Mouse (Mus musculus) hindbrain, embryonic 10.5 days (tissue): ENCODE measurements around the gene Hipk2. TPM values are rescaled to one million over a fixed set of nuclear protein-coding genes. Genes with fewer than 3 reads are reported as not detected.

Source experiments
- DNase-seq: peaks from one replicate; pipeline ENCODE4 v3.0.0-alpha.2; 2017; ENCODE audit warnings: low spot score
- H3K27ac ChIP-seq: fragments of 300-500 bp; sonication (generic); 2 replicates; pipeline ENCODE4 v1.5.1; 2016; ENCODE audit warnings: mild to moderate bottlenecking, moderate library complexity
- H3K27me3 ChIP-seq: fragments of 300-500 bp; sonication (generic); 2 replicates; pipeline ENCODE4 v1.6.1; 2016; ENCODE audit warnings: mild to moderate bottlenecking; ENCODE audit not compliant: poor library complexity, insufficient read depth, severe bottlenecking
- H3K36me3 ChIP-seq: fragments of 300-500 bp; sonication (generic); 2 replicates; pipeline ENCODE4 v1.6.1; 2016; ENCODE audit warnings: mild to moderate bottlenecking, moderate library complexity
- H3K4me1 ChIP-seq: fragments of 300-500 bp; sonication (generic); replicated peaks from 2 replicates; pipeline ENCODE4 v1.6.1; 2016; ENCODE audit warnings: mild to moderate bottlenecking
- H3K4me3 ChIP-seq: fragments of 300-500 bp; sonication (generic); 2 replicates; pipeline ENCODE4 v1.5.1; 2016; ENCODE audit warnings: mild to moderate bottlenecking, moderate library complexity
- H3K9me3 ChIP-seq: fragments of 300-500 bp; sonication (generic); 2 replicates; pipeline ENCODE4 v1.6.1; 2016; ENCODE audit warnings: mild to moderate bottlenecking, moderate library complexity
- WGBS: fragments of 180-500 bp; shearing (Covaris S2); methylation state at CpG from one replicate; pipeline ENCODE4 v1.1.7; 2016; 5-methylcytosine and 5-hydroxymethylcytosine counted together
- polyA plus RNA-seq: library from polyadenylated mRNA; unstranded; fragments of >200 nt; fragmentation: Nextera tagmentation; extraction: Ambion mirVana; gene quantifications from 2 replicates; pipeline ENCODE4 v1.2.1, GENCODE M21; 2016

The Hipk2 gene
- polyA plus RNA-seq, 1 experiment from 2014 or later: 29.6 TPM

GRCm38 (mm10) chr6:38789221-38789810 is 86.6 kb downstream of the Hipk2 start:
- H3K4me3 ChIP-seq: no peak overlapping the region
- H3K27ac ChIP-seq: no peak overlapping the region
- H3K36me3 ChIP-seq: peaks cover 22% of the 10 kb centered on the region
- 86% methylated on average over 5 of the region's 5 CpGs for WGBS
- no peak for DNase-seq
- no peaks in the 10 kb centered on the region; the same call in 1 of the 2 replicates for H3K4me1 ChIP-seq
- H3K27me3 ChIP-seq: no peaks in the 10 kb centered on the region
- H3K9me3 ChIP-seq: no peaks in the 10 kb centered on the region

GRCm38 (mm10) chr6:38787811-38788509 is 88.0 kb downstream of the Hipk2 start:
- WGBS: 90% methylated on average over 6 of the region's 6 CpGs
- no peak for DNase-seq
- H3K27ac ChIP-seq: no peak overlapping the region
- no peaks in the 10 kb centered on the region for H3K27me3 ChIP-seq
- H3K36me3 ChIP-seq: peaks cover 17% of the 10 kb centered on the region
- H3K9me3 ChIP-seq: no peaks in the 10 kb centered on the region
- H3K4me3 ChIP-seq: no peak overlapping the region
- no peaks in the 10 kb centered on the region; the same call in 1 of the 2 replicates for H3K4me1 ChIP-seq

- H3K36me3 ChIP-seq: peaks cover 13% of the 10 kb centered on the region
- H3K9me3 ChIP-seq: no peaks in the 10 kb centered on the region
- no peaks in the 10 kb centered on the region; the same call in 1 of the 2 replicates for H3K4me1 ChIP-seq
- H3K27ac ChIP-seq: no peak overlapping the region
- 64% methylated on average over 1 of the region's 1 CpGs for WGBS
- DNase-seq: no peak
- H3K4me3 ChIP-seq: no peak overlapping the region
- no peaks in the 10 kb centered on the region for H3K27me3 ChIP-seq
Observed at GRCm38 (mm10) chr6:38787134-38787533, 88.8 kb downstream of the Hipk2 start.

GRCm38 (mm10) chr6:38785747-38786146 is 90.2 kb downstream of the Hipk2 start:
- no peak for DNase-seq
- H3K36me3 ChIP-seq: 0 out of 2 replicates have a peak, but pooled peaks cover 3% of the 10 kb centered on the region
- H3K27ac ChIP-seq: no peak overlapping the region
- 83% methylated on average over 1 of the region's 1 CpGs for WGBS
- no peaks in the 10 kb centered on the region for H3K27me3 ChIP-seq
- no peaks in the 10 kb centered on the region; the same call in 1 of the 2 replicates for H3K4me1 ChIP-seq
- H3K9me3 ChIP-seq: no peaks in the 10 kb centered on the region
- no peak overlapping the region for H3K4me3 ChIP-seq

- H3K27ac ChIP-seq: no peak overlapping the region
Observed at GRCm38 (mm10) chr6:38779411-38779810, 96.6 kb downstream of the Hipk2 start.

GRCm38 (mm10) chr6:38778887-38779286 is 97.1 kb downstream of the Hipk2 start:
- 0 out of 2 replicates have a peak, but pooled peaks cover 3% of the 10 kb centered on the region for H3K36me3 ChIP-seq
- H3K27me3 ChIP-seq: no peaks in the 10 kb centered on the region
- no peak overlapping the region for H3K27ac ChIP-seq
- no peak overlapping the region for H3K4me3 ChIP-seq
- DNase-seq: no peak
- H3K9me3 ChIP-seq: no peaks in the 10 kb centered on the region
- no peaks in the 10 kb centered on the region for H3K4me1 ChIP-seq

More at GRCm38 (mm10) chr6:38779411-38779810, 96.6 kb downstream of the Hipk2 start:
- Histone ChIP-seq H3K9me3 (no peaks in the 10 kb centered on the region), H3K27me3 (no peaks in the 10 kb centered on the region), H3K4me3 (no peak overlapping the region), H3K4me1 (no peaks in the 10 kb centered on the region), H3K36me3 (0 out of 2 replicates have a peak, but pooled peaks cover 3% of the 10 kb centered on the region)
- no peak for DNase-seq
- WGBS: 97% methylated on average over 7 of the region's 7 CpGs

GRCm38 (mm10) chr6:38776000-38776584 is 99.9 kb downstream of the Hipk2 start:
- Histone ChIP-seq H3K4me1 (no peaks in the 10 kb centered on the region), H3K9me3 (no peaks in the 10 kb centered on the region), H3K27ac (no peak overlapping the region), H3K36me3 (no peaks in the 10 kb centered on the region), H3K27me3 (no peaks in the 10 kb centered on the region), H3K4me3 (no peak overlapping the region)
- 83% methylated on average over 2 of the region's 2 CpGs for WGBS
- DNase-seq: no peak

GRCm38 (mm10) chr6:38772836-38773518 is 103.0 kb downstream of the Hipk2 start:
- Histone ChIP-seq H3K27ac (no peak overlapping the region), H3K27me3 (no peaks in the 10 kb centered on the region), H3K9me3 (no peaks in the 10 kb centered on the region), H3K4me1 (no peaks in the 10 kb centered on the region; the same call in 1 of the 2 replicates), H3K36me3 (peaks cover 17% of the 10 kb centered on the region; the same call in 1 of the 2 replicates), H3K4me3 (no peak overlapping the region)
- no peak for DNase-seq
- WGBS: 87% methylated on average over 7 of the region's 7 CpGs

GRCm38 (mm10) chr6:38771061-38771667 is 104.8 kb downstream of the Hipk2 start:
- 68% methylated on average over 4 of the region's 4 CpGs for WGBS
- no peaks in the 10 kb centered on the region for H3K9me3 ChIP-seq

GRCm38 (mm10) chr6:38769627-38770026 is 106.3 kb downstream of the Hipk2 start:
- Histone ChIP-seq H3K27me3 (no peaks in the 10 kb centered on the region), H3K4me1 (peaks cover 7% of the 10 kb centered on the region), H3K4me3 (no peak overlapping the region), H3K9me3 (no peaks in the 10 kb centered on the region), H3K27ac (no peak overlapping the region), H3K36me3 (peaks cover 49% of the 10 kb centered on the region)
- WGBS: 98% methylated on average over 2 of the region's 2 CpGs
- no peak for DNase-seq

More at GRCm38 (mm10) chr6:38771061-38771667, 104.8 kb downstream of the Hipk2 start:
- H3K4me1 ChIP-seq: no peaks in the 10 kb centered on the region; the same call in 1 of the 2 replicates
- no peak overlapping the region for H3K4me3 ChIP-seq
- no peaks in the 10 kb centered on the region for H3K27me3 ChIP-seq
- no peak for DNase-seq
- H3K27ac ChIP-seq: no peak overlapping the region
- peaks cover 35% of the 10 kb centered on the region for H3K36me3 ChIP-seq

GRCm38 (mm10) chr6:38762588-38763265 is 113.2 kb downstream of the Hipk2 start:
- Histone ChIP-seq H3K27ac (no peak overlapping the region), H3K27me3 (no peaks in the 10 kb centered on the region), H3K9me3 (no peaks in the 10 kb centered on the region), H3K4me3 (no peak overlapping the region), H3K36me3 (peaks cover 32% of the 10 kb centered on the region), H3K4me1 (peaks cover 56% of the 10 kb centered on the region)
- DNase-seq: no peak
- 84% methylated on average over 6 of the region's 6 CpGs for WGBS

GRCm38 (mm10) chr6:38762006-38762405 is 114.0 kb downstream of the Hipk2 start:
- H3K4me3 ChIP-seq: no peak overlapping the region
- DNase-seq: no peak
- 0 out of 2 replicates have a peak overlapping the region, but pooled peaks have one; percentile 29 for H3K27ac ChIP-seq
- H3K4me1 ChIP-seq: peaks cover 57% of the 10 kb centered on the region
- no peaks in the 10 kb centered on the region for H3K9me3 ChIP-seq
- 63% methylated on average over 7 of the region's 7 CpGs for WGBS
- H3K27me3 ChIP-seq: no peaks in the 10 kb centered on the region
- peaks cover 25% of the 10 kb centered on the region for H3K36me3 ChIP-seq
